Mouse (Mus musculus) embryonic facial prominence, embryonic 11.5 days (tissue): ENCODE measurements around the gene Taldo1. TPM values are rescaled to one million over a fixed set of nuclear protein-coding genes. Genes with fewer than 3 reads are reported as not detected.

Source experiments
- ATAC-seq: fragments of 200-750 bp; cut with Nextera tagmentation; replicated peaks from 2 replicates; pipeline ENCODE4 v1.8.0; 2017; ENCODE audit warnings: low read depth; ENCODE audit not compliant: insufficient number of reproducible peaks, low FRiP score, low TSS enrichment
- DNase-seq: peaks from one replicate; pipeline ENCODE4 v3.0.0-alpha.2; 2015; ENCODE audit warnings: low spot score
- H3K27ac ChIP-seq: fragments of 300-500 bp; sonication (generic); replicated peaks from 2 replicates; pipeline ENCODE4 v1.5.1; 2014; ENCODE audit warnings: mild to moderate bottlenecking, low read depth, low read length, control low read depth
- H3K27me3 ChIP-seq: fragments of 300-500 bp; sonication (generic); 2 replicates; pipeline ENCODE4 v1.6.1; 2014; ENCODE audit warnings: mild to moderate bottlenecking, low read length, moderate library complexity, mixed read lengths; ENCODE audit not compliant: control insufficient read depth, insufficient read depth
- H3K36me3 ChIP-seq: fragments of 300-500 bp; sonication (generic); replicated peaks from 2 replicates; pipeline ENCODE4 v1.6.1; 2014; ENCODE audit warnings: low read depth, mild to moderate bottlenecking, low read length, moderate library complexity, mixed read lengths; ENCODE audit not compliant: control insufficient read depth, insufficient read depth
- H3K4me1 ChIP-seq: fragments of 300-500 bp; sonication (generic); 2 replicates; pipeline ENCODE4 v1.6.1; 2014; ENCODE audit warnings: low read length, mixed read lengths; ENCODE audit not compliant: control insufficient read depth, insufficient read depth
- H3K4me2 ChIP-seq: fragments of 300-500 bp; sonication (generic); 2 replicates; pipeline ENCODE4 v1.6.1; 2014; ENCODE audit warnings: low read depth, mild to moderate bottlenecking, control low read depth, low read length, moderate library complexity
- H3K4me3 ChIP-seq: fragments of 300-500 bp; sonication (generic); 2 replicates; pipeline ENCODE4 v1.5.1; 2014; ENCODE audit warnings: low read depth, low read length, control low read depth
- H3K9ac ChIP-seq: fragments of 300-500 bp; sonication (generic); replicated peaks from 2 replicates; pipeline ENCODE4 v1.6.1; 2014; ENCODE audit warnings: mild to moderate bottlenecking, control low read depth, low read length
- H3K9me3 ChIP-seq: fragments of 300-500 bp; sonication (generic); replicated peaks from 2 replicates; pipeline ENCODE4 v1.6.1; 2016; ENCODE audit warnings: mild to moderate bottlenecking, low read length, inconsistent platforms, mixed read lengths; ENCODE audit not compliant: control insufficient read depth
- WGBS: fragments of 180-500 bp; shearing (Covaris S2); extraction: QIAGEN DNeasy Blood & Tissue Kit; methylation state at CpG from one replicate; pipeline ENCODE4 v1.1.7; 2014; 5-methylcytosine and 5-hydroxymethylcytosine counted together
- polyA plus RNA-seq: library from polyadenylated mRNA; unstranded; fragments of >200 nt; fragmentation: Nextera tagmentation; extraction: Ambion mirVana; gene quantifications from 2 replicates; pipeline ENCODE4 v1.2.1, GENCODE M21; 2014

Taldo1 gene
- polyA plus RNA-seq, 1 experiment from 2014 or later: 364 TPM

DNA sequence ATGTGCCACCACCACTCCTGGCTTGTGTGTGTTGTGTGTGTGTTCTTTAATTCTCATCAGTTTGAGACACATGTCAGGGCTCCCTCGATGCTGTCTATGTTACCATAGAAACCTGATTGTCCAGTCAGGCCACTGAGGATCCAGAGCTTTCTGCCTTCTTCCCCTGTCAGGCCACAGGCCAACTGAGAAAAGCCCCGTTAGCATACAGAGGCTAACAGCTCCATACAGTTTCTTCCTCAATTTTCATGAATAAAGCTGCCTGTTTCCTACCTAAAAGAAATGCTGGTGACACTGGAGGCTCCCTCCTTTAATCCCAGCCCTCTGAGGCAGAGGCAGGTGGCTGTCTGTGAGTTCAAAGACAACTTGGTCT is 44.5 kb downstream of the Taldo1 start:
- Histone ChIP-seq H3K36me3 (no peaks in the 10 kb centered on the region; the same call in none of the 2 replicates), H3K4me3 (peak overlapping the region; percentile 56), H3K27me3 (no peaks in the 10 kb centered on the region), H3K4me2 (peak overlapping the region; percentile 91), H3K9ac (peak overlapping the region; percentile 83), H3K9me3 (no peaks in the 10 kb centered on the region), H3K27ac (no peak overlapping the region), H3K4me1 (no peaks in the 10 kb centered on the region; the same call in 1 of the 2 replicates)
- ATAC-seq (no peak), DNase-seq (no peak)
- 64% methylated on average over 2 of the region's 2 CpGs for WGBS

DNA sequence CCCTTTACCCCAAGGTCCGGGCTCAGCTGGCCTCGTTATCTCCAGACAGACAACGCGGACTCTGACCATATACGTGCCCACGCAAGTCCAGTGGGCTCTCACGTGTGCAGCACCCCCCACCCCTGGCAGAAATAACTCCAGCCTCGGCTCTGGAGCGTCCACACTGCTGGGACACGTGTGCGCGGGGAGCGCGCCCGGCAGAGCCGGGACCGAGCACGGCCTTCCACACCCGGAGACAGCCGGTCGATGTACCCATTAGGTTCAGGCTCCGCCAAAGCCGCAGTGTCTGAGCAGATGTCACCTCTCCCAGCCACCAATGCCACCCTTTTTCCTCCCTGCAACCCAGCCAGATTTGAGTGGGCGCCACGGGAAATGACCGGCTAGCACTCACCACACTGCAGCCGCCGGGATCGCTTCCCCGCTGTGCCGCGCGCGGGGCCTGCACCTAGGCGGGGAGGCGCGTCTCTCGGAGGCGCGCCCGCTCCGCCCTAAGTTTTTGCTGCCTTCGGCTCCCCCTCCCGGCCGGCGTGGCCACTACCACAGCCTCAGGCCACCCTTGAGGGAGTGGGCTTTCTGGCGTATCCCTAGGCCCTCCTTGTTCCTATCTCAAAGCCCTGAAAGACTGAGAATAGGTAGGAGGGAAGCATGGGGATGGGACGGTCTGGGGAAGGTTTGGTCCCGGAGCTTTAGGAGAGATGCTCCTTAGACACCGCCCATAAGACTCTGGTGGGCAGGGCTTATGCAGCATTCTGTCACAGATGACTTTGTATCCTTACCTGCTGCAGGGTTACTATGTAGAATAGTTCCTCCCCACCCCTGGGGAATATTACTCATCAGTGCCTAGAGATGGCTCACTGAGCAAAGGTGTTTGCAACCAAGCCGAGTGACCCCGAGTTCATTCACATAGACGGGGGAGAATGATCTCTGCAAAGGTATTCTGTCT is 45.5 kb downstream of the Taldo1 start, which contains the start of gene Slc25a22:
TSS of gene Slc25a22 (minus strand) at position 715 of the 943 bp plus-strand sequence.
- peaks cover 1% of the 10 kb centered on the region; the same call in 1 of the 2 replicates for H3K4me1 ChIP-seq

DNA sequence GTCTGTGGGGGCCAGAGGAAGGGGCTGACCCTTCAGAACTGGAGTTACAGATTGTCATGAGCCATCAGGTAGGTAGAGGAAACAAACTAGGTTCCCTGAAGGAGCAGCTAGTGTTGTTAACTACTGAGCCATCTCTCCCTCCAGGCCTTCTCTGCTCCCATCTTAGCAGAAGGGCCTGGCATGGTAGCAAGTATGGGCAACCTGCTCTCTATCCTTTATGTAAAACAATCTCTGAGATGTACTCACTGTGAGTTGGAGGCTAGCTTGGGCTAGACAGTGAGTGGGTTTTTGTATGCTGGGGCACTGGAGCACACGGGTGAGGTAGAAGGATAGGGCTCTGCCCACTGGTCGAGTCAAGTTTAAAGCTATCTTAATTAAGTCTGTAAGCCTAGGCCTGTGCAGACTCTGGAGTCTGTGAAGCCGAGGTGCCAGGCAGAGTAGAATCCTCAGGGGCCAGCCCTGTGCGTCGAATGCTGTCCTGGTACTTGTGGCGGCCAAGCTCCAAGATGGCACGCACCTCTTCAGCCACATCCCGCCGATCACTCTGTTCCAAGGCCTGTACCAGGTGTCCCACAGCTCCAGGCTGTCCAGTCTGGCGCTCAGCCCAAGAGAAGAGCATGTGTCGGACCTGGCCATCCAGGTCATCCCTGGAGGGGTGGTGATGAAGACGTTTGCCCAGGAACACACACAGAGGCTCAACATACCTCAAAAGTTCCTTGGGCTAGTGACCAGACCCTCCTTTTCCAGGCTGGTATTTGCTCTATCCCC is 46.4 kb downstream of the Taldo1 start:
- H3K4me2 ChIP-seq: no peak overlapping the region
- DNase-seq (no peak), ATAC-seq (no peak)
- no peaks in the 10 kb centered on the region; the same call in none of the 2 replicates for H3K36me3 ChIP-seq
- no peaks in the 10 kb centered on the region for H3K9me3 ChIP-seq
- no peak overlapping the region for H3K4me3 ChIP-seq
- 89% methylated on average over 12 of the region's 12 CpGs for WGBS
- no peak overlapping the region for H3K9ac ChIP-seq
- no peak overlapping the region for H3K27ac ChIP-seq
- H3K27me3 ChIP-seq: no peaks in the 10 kb centered on the region
- peaks cover 7% of the 10 kb centered on the region; the same call in 1 of the 2 replicates for H3K4me1 ChIP-seq

More for the DNA sequence above, 45.5 kb downstream of the Taldo1 start, which contains the start of gene Slc25a22:
- no peaks in the 10 kb centered on the region for H3K9me3 ChIP-seq
- no peak within 1 kb of the TSS for H3K27ac ChIP-seq
- H3K36me3 ChIP-seq: no peaks in the 10 kb centered on the region; the same call in none of the 2 replicates
- WGBS: 5% methylated on average over 53 of the region's 53 CpGs
- peak within 1 kb of the TSS; percentile 56 for H3K4me3 ChIP-seq
- peak within 1 kb of the TSS; percentile 91 for H3K4me2 ChIP-seq
- H3K9ac ChIP-seq: peak within 1 kb of the TSS; percentile 83
- DNase-seq (peak; percentile 90), ATAC-seq (peak; percentile 64)
- H3K27me3 ChIP-seq: no peaks in the 10 kb centered on the region

DNA sequence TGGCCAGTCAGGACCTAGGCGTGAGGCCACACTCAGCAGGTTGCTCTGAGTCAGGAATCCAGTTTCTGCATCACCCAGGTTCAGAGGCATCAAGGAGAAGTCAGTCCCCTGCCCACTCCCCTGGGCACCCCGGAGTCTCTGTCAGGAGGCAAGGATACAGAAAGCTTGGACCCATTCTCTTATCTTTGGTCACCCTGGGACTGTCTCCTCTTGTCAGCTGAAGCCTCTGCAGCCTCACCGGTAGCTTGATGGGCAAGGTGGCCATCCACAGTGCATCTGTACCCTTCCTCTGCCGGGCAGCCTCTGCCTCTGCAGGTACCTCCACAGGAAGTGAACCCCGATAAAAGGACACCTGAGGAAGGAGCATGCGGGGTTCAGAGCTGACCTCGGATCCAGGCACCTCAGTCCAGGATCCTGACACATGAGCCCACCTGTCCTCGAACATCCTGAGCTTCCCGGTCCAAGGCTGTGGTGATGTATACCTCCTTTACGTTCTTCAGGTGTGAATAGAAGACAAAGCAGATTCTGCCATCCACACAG is 47.2 kb downstream of the Taldo1 start:
- Histone ChIP-seq H3K4me1 (peaks cover 7% of the 10 kb centered on the region; the same call in 1 of the 2 replicates), H3K9ac (no peak overlapping the region)

DNA sequence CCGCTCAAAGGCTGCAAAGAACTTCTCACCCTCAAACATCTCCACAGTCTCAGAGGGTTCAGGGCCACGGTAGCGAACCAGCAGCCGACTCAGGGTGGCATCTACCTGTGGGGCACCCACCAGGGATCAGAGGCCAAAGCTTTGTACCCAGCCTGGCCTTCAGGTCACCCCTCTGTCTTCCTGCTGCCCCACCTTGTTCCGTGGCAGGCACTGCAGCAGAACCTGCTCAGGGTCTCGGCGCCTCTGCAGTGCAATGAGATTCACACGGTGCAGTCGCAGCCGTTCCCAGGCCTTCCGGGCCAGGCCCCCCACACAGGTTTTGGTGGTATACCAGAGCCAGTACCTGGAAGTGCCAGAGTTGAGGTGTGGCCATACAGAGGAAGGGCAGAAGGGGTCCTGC is 47.8 kb downstream of the Taldo1 start:
- no peak overlapping the region for H3K4me3 ChIP-seq
- no peaks in the 10 kb centered on the region for H3K27me3 ChIP-seq
- H3K36me3 ChIP-seq: no peaks in the 10 kb centered on the region; the same call in none of the 2 replicates
- peaks cover 7% of the 10 kb centered on the region; the same call in 1 of the 2 replicates for H3K4me1 ChIP-seq
- no peak overlapping the region for H3K9ac ChIP-seq
- ATAC-seq (no peak), DNase-seq (no peak)
- H3K9me3 ChIP-seq: no peaks in the 10 kb centered on the region
- H3K27ac ChIP-seq: no peak overlapping the region
- no peak overlapping the region for H3K4me2 ChIP-seq
- 98% methylated on average over 11 of the region's 11 CpGs for WGBS

More for the DNA sequence above, 47.2 kb downstream of the Taldo1 start:
- WGBS: 93% methylated on average over 10 of the region's 10 CpGs
- H3K27me3 ChIP-seq: no peaks in the 10 kb centered on the region
- H3K4me3 ChIP-seq: no peak overlapping the region
- no peaks in the 10 kb centered on the region; the same call in none of the 2 replicates for H3K36me3 ChIP-seq
- no peaks in the 10 kb centered on the region for H3K9me3 ChIP-seq
- no peak overlapping the region for H3K27ac ChIP-seq
- ATAC-seq (no peak), DNase-seq (no peak)
- H3K4me2 ChIP-seq: no peak overlapping the region

DNA sequence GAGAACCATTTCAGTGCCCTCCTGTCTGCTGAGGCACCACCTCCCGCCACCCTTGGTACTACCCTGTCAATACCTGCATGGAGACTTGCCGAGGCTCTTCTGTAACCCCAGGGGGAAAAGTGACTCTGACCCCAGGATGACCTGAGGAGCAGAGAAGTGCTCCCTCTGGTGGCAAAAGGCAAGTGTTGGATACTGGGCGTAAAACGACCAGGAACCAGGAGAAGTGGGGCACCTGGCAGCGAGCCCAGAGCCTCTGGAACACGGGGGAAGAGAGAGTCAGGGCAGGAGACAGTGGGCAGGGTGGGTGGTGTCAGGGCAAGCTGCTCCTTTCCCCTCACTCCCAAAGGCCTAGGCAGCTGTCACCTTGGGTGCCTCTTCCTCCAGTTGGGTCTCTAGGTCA is 48.6 kb downstream of the Taldo1 start:
- no peak overlapping the region for H3K4me2 ChIP-seq
- H3K27me3 ChIP-seq: no peaks in the 10 kb centered on the region
- no peak overlapping the region for H3K27ac ChIP-seq
- peak; percentile 57 for DNase-seq
- H3K4me1 ChIP-seq: peaks cover 7% of the 10 kb centered on the region; the same call in 1 of the 2 replicates
- no peaks in the 10 kb centered on the region for H3K9me3 ChIP-seq
- 44% methylated on average over 6 of the region's 6 CpGs for WGBS
- ATAC-seq: no peak
- no peak overlapping the region for H3K4me3 ChIP-seq
- no peaks in the 10 kb centered on the region; the same call in none of the 2 replicates for H3K36me3 ChIP-seq
- no peak overlapping the region for H3K9ac ChIP-seq

DNA sequence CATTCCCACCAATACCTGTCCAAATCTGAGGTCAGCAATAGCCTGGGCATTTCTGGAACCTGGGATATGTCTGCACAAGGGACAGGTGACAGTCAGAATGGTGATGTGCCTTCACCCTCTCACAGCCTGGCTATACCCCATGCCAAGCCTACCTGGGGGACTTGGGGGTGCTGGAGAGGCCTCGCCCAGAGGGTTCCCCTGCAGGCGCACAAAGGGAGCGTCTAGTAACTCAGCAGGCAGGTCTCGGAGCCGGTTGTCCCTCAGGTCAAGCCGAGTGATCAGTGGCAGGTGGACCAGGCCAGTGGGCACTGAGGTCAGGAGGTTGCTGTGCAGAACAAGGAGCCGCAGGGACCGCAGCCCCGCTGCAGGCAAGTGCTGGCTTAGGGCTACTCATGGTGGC is 49.5 kb downstream of the Taldo1 start:
- Histone ChIP-seq H3K4me3 (no peak overlapping the region), H3K9me3 (no peaks in the 10 kb centered on the region), H3K9ac (no peak overlapping the region), H3K4me1 (peaks cover 7% of the 10 kb centered on the region; the same call in 1 of the 2 replicates), H3K36me3 (no peaks in the 10 kb centered on the region; the same call in none of the 2 replicates), H3K27ac (no peak overlapping the region), H3K27me3 (no peaks in the 10 kb centered on the region), H3K4me2 (no peak overlapping the region)
- WGBS: 90% methylated on average over 9 of the region's 9 CpGs
- no peak for DNase-seq
- no peak for ATAC-seq
